Mouse (Mus musculus) heart, adult 8-10 months (tissue): Measurements from ENCODE around the gene Syt3. TPM values are rescaled to one million over a fixed set of nuclear protein-coding genes. Genes with fewer than 3 reads are reported as not detected.

Experiments used
- DNase-seq: peaks from one replicate; pipeline ENCODE4 v3.0.0; 2022; ENCODE audit warnings: low spot score
- total RNA-seq, 4 experiments: library from RNA; stranded (reverse); gene quantifications; 2 replicates each; pipeline ENCODE4 v1.2.4; 2022

Syt3 gene
- 1 to 10 TPM; 2.4 to 3.7 (median 3.1) TPM for total RNA-seq

DNA sequence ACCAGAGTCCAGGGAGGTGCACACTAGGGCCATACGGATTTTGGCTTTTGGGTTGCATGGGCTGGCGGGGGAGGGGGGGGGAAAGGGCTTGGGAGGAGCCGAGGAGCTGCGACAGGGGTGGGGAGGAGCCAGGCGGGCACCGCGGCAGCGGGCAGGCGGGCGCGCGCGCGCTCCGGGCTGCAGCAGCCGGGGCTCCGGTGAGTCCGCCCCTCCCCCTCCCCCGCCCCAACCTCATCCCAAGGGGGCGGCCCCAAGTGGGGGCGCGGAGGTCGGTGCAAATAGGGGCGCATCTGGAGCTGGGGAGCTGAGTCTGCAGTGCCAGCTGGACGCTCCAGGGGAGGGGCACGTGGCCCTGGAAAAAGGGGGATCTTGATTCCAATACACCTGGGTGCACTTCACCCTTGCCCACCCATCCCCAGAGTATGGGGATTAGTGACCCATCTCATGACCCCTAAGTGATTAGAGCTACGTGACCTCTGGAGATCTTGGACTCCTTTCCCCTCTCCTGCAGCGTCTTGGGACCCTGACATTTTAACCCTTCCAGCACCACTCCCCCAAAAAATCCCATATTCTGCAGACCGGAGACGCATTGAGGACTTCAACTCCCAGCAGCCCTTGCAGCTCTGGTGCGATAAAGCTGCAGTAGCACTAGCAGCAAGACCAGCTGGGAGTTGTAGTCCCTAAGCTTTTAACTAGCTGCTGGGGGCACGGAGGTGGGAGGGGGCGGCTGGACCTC lies at the start of gene Syt3:
TSS of gene Syt3 (plus strand) at position 123 of the 736 bp plus-strand sequence.
- DNase-seq = peak; percentile 50

GRCm38 (mm10) chr7:44334139-44334538 lies 49.8 kb upstream of the Syt3 start:
- no peak for DNase-seq

- no peak for DNase-seq
Measured at GRCm38 (mm10) chr7:44335031-44335878, 48.6 kb upstream of the Syt3 start.

DNA sequence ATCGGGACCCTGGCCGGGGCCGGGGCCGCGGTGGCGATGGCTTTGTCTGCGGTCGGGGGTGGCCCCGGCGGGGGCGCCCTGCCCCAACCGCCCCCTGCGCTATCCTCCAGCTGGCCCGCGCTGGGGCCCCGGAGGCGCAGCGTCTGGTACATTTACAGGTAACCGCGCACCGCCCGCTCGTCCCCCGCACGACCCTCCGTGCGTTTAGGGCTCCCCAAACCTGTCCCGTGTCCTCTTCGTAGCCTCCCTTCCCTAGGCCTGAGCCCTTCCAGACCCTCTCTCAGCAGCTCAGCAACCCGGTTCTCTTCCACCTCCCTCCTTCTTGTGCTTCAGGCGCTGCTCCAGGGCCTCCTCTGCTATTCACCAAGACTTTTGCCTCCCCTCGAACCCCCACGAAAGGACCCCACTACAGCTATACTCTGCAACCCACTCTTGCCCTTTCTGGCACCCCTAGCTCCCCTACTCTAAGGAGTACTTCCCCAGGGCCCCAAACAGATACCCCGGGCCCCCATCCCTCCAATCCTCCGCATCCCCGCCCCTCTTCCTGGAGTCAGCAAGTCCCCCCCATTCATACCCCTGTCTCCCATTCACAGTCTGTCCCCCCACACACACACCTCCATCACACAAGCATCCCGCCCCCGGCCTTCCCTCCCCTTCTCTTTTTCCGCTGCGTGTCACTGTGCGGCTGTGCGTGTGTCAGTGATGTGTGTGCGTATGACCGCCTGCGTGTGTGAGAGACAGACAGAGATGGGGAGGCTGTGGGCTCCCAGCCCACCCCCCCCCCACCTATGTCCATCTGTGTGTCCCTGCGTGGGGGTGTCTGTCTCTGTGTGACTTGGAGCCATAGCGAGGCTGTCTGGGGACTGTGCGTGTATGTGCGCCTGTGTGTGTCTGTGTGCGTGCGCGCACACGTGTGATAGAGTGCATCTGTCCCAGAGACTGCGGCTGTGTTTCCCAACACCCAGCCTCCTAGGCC lies 47.6 kb upstream of the Syt3 start:
- no peak for DNase-seq

GRCm38 (mm10) chr7:44337121-44337849 lies 46.6 kb upstream of the Syt3 start:
- DNase-seq = no peak

- no peak for DNase-seq
Measured at GRCm38 (mm10) chr7:44340226-44340625, 43.7 kb upstream of the Syt3 start.

DNA sequence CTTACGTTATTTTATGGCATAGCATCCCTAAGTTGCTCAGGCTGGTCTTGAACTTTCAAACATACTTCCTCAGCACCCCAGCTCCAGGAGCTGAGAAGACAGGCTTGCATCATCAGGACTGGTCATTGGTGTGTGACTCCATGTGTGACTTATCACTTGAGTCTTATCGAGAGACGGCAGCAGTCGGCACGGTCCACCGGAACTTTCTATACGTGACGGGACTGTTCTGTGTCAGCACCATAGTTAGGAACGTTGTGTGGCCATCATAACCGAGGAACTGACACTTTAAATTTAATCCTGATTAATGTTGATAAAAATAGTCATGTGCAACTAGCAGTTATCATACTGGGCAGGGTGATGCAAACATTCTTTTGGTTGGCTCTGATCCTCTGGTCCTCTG lies 42.8 kb upstream of the Syt3 start:
- DNase-seq = no peak

- DNase-seq = no peak
Measured at GRCm38 (mm10) chr7:44341714-44342113, 42.2 kb upstream of the Syt3 start.

DNA sequence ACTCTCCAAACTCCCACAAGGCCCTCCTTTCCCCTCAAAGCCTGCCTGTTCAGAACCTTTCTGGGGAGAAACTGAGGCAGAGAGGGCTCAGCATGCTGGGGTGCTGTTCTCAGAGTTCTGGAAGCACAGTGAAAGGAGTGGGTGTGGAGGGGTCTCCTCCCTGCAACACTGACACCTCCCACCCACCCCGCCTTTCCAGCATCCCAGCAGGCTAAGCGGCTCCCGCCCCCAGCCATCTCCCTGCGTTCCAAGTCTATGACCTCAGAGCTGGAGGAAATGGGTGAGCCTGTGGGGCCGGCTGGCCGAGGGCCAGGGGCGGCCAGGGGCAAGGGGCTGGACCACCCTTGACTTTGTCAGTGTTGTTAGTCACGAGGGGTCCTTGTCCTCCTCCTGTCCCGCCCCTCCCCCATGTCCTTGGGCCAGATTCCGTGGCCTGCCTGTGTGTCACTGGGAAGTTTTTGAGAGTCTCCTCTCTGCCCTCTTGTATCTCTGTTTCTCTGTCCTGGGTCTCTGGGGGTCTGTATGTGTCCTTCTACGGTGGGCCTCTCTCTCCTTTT lies 40.4 kb upstream of the Syt3 start:
- DNase-seq = no peak

- no peak for DNase-seq
Measured at GRCm38 (mm10) chr7:44344622-44345021, 39.3 kb upstream of the Syt3 start.

DNA sequence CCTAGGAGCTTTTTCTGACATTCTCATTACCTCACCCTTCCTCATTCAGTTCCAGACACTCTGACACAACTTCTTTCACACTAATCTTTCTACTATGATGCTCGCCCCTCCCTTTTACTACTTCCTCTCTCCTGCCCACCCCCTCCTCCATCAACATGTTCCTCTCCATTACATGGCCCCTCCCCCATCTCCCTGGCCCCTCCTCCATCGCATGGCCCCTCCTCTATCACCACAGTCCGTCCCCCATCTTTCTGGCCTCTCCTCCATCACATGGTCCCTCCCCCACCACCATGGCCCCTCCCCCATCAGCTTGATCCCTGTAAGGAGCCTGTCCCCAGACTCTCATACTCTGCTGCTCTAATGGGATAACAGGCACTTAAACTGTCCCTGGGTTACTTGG lies 34.9 kb upstream of the Syt3 start:
- DNase-seq = no peak

DNA sequence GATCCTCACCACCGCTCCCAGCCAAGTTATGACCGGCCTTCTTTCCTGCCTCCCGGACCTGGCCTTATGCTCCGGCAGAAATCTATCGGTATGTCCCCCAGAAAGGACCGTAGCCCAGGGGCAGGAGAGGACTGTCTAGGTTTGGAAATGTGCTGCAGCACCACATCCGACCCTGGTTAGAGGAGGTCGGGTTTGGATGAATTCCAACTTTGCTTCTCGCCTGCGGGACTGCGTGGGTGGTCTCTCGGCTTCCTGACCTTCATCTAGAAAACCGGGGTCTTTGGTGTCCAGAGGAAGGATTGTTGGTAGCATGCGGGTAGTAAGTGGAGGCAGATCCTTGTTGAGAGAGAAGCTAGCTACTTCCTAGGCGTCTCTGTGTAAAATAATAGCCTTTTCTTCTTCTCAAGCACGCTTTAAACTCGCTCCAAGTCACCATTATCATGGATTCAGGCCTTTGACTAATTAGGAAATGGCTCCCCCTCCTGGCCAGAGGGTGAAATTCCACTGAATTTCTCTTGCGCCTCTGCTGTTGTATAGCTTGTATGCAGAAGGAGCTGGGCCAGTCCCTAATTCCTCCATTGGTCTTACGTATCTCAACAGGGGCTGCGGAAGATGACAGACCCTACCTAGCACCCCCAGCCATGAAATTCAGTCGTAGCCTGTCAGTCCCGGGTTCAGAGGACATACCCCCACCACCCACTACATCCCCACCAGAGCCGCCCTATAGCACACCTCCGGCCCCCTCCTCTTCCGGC lies 32.8 kb upstream of the Syt3 start:
- peak; percentile 79 for DNase-seq

DNA sequence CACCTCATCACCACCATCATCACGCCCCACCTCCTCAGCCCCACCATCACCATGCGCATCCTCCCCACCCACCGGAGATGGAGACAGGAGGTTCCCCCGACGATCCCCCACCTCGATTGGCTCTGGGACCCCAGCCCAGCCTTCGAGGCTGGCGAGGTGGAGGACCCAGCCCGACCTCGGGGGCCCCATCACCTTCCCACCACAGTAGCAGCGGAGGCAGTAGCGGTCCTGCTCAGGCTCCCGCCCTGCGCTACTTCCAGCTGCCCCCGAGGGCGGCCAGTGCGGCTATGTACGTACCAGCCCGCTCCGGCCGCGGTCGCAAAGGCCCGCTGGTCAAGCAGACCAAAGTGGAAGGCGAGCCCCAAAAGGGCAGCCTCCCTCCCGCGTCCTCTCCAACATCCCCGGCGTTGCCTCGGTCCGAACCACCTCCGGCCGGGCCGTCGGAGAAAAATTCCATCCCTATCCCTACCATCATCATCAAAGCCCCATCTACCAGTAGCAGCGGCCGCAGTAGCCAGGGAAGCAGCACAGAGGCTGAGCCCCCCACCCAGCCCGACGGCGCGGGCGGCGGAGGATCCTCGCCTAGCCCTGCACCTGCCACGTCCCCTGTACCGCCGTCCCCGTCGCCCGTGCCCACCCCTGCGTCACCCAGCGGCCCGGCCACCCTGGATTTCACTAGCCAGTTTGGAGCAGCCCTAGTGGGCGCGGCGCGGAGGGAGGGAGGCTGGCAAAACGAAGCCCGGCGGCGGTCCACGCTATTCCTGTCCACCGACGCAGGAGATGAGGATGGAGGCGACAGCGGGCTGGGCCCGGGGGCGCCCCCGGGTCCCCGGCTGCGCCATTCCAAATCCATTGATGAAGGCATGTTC lies 31.8 kb upstream of the Syt3 start:
- DNase-seq = no peak

- no peak for DNase-seq
Measured at GRCm38 (mm10) chr7:44352750-44353600, 30.9 kb upstream of the Syt3 start.

DNA sequence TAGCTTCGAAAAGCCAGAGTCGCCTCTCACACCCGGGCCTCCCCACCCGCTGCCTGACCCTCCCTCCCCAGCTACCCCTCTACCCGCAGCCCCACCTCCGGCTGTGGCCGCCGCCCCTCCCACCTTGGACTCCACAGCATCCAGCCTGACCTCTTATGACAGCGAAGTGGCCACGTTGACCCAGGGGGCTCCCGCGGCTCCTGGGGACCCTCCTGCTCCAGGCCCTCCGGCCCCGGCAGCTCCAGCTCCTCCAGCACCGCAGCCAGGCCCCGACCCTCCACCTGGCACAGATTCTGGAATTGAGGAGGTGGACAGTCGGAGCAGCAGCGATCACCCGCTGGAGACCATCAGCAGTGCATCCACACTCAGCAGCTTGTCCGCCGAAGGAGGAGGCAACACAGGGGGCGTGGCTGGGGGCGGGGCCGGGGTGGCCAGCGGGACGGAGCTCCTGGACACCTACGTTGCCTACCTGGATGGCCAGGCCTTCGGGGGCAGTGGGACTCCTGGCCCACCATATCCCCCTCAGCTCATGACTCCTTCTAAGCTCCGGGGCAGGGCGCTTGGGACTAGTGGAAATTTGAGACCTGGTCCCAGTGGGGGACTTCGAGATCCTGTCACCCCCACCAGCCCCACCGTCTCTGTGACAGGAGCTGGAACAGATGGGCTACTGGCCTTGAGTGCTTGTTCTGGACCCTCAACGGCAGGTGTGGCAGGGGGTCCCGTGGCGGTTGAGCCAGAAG lies 30.1 kb upstream of the Syt3 start:
- DNase-seq = no peak

- no peak for DNase-seq
Measured at GRCm38 (mm10) chr7:44355411-44355810, 28.5 kb upstream of the Syt3 start.
